Mouse (Mus musculus) heart, adult 2 months (tissue): Measurements from ENCODE around the gene Maz.

Experiments used
- CTCF ChIP-seq: fragments of 200-600 bp; IDR thresholded peaks from 2 replicates; pipeline ENCODE4 v1.8.1; 2022; ENCODE audit warnings: antibody characterized with exemption, mild to moderate bottlenecking, moderate library complexity
- POLR2A ChIP-seq: fragments of 200-500 bp; IDR thresholded peaks from 2 replicates; pipeline ENCODE4 v1.6.1; 2011; ENCODE audit warnings: mild to moderate bottlenecking, low read depth, low read length, control low read depth; ENCODE audit not compliant: insufficient read depth

DNA sequence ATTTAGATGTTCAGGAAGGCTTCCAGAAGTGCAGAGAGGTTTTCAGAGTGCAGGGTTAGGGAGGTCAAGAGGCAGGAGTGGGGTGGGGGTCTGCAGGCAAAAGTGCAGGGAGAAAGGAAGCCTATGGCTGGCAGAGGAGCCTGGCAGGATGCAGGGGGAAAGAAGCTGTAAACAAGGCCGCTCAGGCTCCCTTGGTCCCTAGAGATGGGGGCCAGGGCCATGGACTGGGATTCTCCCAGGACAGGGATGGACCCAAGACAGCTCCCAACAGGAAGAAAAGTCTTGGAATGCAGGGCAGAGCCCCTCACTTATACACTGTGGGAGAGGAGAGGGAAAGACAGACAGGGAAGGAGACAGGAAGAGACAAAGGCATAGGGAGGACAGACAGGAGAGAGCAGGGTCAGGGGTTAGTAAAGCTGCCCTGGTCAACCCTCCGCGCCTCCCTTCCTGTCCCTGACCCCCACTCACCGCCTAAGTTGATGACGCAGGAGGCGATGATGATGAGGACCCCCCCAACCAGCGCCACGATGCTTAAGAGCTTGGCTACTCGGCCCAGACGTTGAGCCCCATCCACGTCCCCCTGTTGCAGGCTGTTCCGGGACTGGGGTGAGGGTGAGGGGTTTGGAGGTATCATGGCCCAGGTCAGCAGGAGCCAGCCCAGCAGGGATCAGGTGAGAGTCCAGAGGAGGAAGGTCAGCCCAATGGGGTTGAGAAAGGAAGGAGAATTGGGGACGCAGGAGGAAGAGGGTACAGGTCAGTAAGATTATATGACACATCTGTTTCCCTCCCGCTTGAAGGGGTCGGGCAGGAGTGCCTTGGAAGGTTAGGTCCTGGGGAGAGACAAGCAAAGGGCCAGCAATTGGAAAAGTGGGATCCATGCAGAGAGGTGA is 8.2 kb downstream of the Maz start:
- TF ChIP-seq POLR2A (no peak), CTCF (no peak)
